Mouse (Mus musculus) E14TG2a.4 (cell line): Measurements from ENCODE around the gene Gm21987.

Experiments used
- CTCF ChIP-seq: conservative IDR thresholded peaks from 2 replicates; pipeline ENCODE4 v1.5.1; 2014; ENCODE audit warnings: low read length
- NANOG ChIP-seq: IDR thresholded peaks from 2 replicates; pipeline ENCODE4 v1.6.1; 2014; ENCODE audit warnings: borderline replicate concordance, low read length, mixed read lengths
- POU5F1 ChIP-seq: IDR thresholded peaks from 2 replicates; pipeline ENCODE4 v1.6.1; 2014; ENCODE audit warnings: low read length, borderline replicate concordance

GRCm38 (mm10) chr16:38370633-38371374 is 24.0 kb downstream of the Gm21987 start:
- no peak for TF ChIP-seq CTCF
- no peak for TF ChIP-seq POU5F1
- no peak for TF ChIP-seq NANOG
